Mouse (Mus musculus) midbrain, embryonic 12.5 days (tissue): ENCODE results near the gene Ifna13. TPM values are rescaled to one million over a fixed set of nuclear protein-coding genes. Genes with fewer than 3 reads are reported as not detected.

Source experiments
- ATAC-seq: fragments of 200-750 bp; cut with Nextera tagmentation; 2 replicates; pipeline ENCODE4 v1.8.0; 2017; ENCODE audit warnings: low read depth, moderate TSS enrichment, moderate library complexity; ENCODE audit not compliant: low FRiP score
- H3K27ac ChIP-seq: fragments of 300-500 bp; sonication (generic); replicated peaks from 2 replicates; pipeline ENCODE4 v1.5.1; 2016; ENCODE audit warnings: mild to moderate bottlenecking
- H3K27me3 ChIP-seq: fragments of 300-500 bp; sonication (generic); 2 replicates; pipeline ENCODE4 v1.6.1; 2016; ENCODE audit warnings: mild to moderate bottlenecking
- H3K36me3 ChIP-seq: fragments of 300-500 bp; sonication (generic); 2 replicates; pipeline ENCODE4 v1.6.1; 2016
- H3K4me1 ChIP-seq: fragments of 300-500 bp; sonication (generic); 2 replicates; pipeline ENCODE4 v1.6.1; 2016
- H3K4me2 ChIP-seq: fragments of 300-500 bp; sonication (generic); replicated peaks from 2 replicates; pipeline ENCODE4 v1.6.1; 2016; ENCODE audit warnings: mild to moderate bottlenecking, moderate library complexity
- H3K4me3 ChIP-seq: fragments of 300-500 bp; sonication (generic); 2 replicates; pipeline ENCODE4 v1.5.1; 2016; ENCODE audit warnings: mild to moderate bottlenecking
- H3K9ac ChIP-seq: fragments of 300-500 bp; sonication (generic); replicated peaks from 2 replicates; pipeline ENCODE4 v1.6.1; 2016; ENCODE audit warnings: mild to moderate bottlenecking, moderate library complexity
- H3K9me3 ChIP-seq: fragments of 300-500 bp; sonication (generic); 2 replicates; pipeline ENCODE4 v1.6.1; 2016; ENCODE audit warnings: mild to moderate bottlenecking
- WGBS: fragments of 180-500 bp; shearing (Covaris S2); methylation state at CpG from one replicate; pipeline ENCODE4 v1.1.7; 2016; 5-methylcytosine and 5-hydroxymethylcytosine counted together
- polyA plus RNA-seq: library from polyadenylated mRNA; unstranded; fragments of >200 nt; fragmentation: Nextera tagmentation; extraction: Ambion mirVana; gene quantifications from 2 replicates; pipeline ENCODE4 v1.2.1, GENCODE M21; 2016

The Ifna13 gene
- polyA plus RNA-seq: not detected in 2 replicates

DNA sequence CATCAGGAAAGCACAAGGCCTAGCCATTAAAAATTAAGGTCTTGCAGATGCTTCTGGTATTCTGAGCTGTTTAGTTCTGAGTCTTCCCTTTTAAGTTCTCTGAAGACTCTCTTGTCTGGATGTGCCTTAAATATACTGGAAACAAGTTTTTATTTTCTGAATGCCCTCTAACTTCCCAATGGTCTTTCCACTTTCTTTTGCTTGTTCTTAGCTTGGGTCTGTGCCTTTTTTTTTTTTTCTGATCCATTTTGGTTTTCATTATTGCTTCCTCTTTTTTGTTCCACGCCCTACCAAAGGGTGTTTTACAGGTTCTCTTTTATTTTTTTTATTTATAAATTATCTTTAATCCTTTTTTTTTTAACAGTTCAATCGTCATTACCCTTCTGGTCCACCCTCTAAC is at the start of gene Ifna13:
Ifna13 (minus strand) TSS at position 101 of the 400 bp plus-strand sequence.
- no peak for ATAC-seq
- Histone ChIP-seq H3K27me3 (no peaks in the 10 kb centered on the region), H3K9me3 (no peaks in the 10 kb centered on the region), H3K9ac (no peak within 1 kb of the TSS), H3K36me3 (no peaks in the 10 kb centered on the region), H3K4me3 (no peak within 1 kb of the TSS), H3K4me1 (no peaks in the 10 kb centered on the region), H3K27ac (no peak within 1 kb of the TSS), H3K4me2 (no peak within 1 kb of the TSS)
- WGBS: 65% methylated on average over 2 of the region's 2 CpGs

DNA sequence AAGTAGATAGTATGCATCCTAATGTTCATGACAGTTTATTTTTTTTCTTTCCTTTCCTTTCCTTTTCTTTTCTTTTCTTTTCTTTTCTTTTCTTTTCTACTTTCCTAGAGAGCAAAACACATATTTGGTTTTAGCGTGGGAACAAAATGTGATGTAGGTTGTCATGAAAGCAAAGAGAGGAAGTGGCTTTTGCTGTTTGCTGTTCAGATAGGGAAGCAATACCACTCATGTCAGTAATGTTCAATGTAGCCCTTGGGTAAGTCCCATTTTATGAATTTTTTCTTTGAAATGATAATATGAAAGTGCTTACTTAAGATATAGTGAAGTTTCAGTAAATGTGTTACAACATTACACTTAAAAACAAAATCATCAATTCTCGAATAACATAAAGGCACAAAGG is 49.1 kb upstream of the Ifna13 start:
- no peak overlapping the region for H3K9ac ChIP-seq
- no peaks in the 10 kb centered on the region for H3K36me3 ChIP-seq
- H3K4me3 ChIP-seq: no peak overlapping the region
- H3K27me3 ChIP-seq: no peaks in the 10 kb centered on the region
- no peaks in the 10 kb centered on the region for H3K9me3 ChIP-seq
- no peak overlapping the region for H3K4me2 ChIP-seq
- H3K4me1 ChIP-seq: no peaks in the 10 kb centered on the region
- ATAC-seq: no peak
- WGBS: 97% methylated on average over 2 of the region's 2 CpGs
- H3K27ac ChIP-seq: no peak overlapping the region

DNA sequence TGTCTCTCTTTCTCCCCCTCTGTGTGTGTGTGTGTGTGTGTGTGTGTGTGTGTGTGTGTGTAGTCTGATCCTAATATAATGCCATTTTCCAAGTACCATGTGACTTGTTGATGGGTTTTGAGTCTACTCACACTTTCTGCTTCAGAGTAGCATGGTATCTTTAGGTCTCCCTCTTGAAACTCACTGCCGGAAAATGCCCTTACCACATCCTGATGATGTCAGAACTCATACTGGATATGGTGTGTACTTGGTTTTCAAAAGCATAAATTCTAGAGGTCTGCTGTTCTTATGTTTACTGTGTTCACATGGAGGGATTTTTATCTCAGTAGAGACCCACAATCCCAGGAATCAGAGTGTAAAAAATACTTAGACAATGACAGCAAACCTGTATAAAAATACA is 48.3 kb upstream of the Ifna13 start:
- 79% methylated on average over 1 of the region's 1 CpGs for WGBS
- Histone ChIP-seq H3K27ac (no peak overlapping the region), H3K4me1 (no peaks in the 10 kb centered on the region), H3K9ac (no peak overlapping the region), H3K4me2 (no peak overlapping the region), H3K4me3 (no peak overlapping the region), H3K27me3 (no peaks in the 10 kb centered on the region), H3K36me3 (no peaks in the 10 kb centered on the region), H3K9me3 (no peaks in the 10 kb centered on the region)
- ATAC-seq: no peak

DNA sequence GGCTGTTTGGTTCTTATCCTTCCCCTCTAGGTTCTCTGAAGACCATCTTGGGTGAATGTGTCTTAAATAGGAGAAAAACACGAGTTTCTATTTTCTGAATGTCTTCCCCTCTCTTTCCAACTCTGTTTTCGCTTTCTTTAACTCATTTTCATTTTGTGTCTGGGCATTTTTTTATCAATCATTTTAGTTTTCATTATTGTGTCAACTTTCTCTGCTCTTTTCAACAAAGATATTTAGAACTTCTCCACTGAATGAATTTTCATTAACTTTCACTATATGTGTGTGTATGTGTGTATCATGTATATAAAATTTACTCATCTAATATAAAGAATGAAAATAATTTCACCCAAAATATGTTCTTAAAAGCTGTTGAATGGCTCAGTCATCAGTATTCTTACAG is 47.0 kb upstream of the Ifna13 start, which contains the start of gene Ifnab:
Ifnab (minus strand) TSS at position 101 of the 400 bp plus-strand sequence.
- Histone ChIP-seq H3K27ac (no peak within 1 kb of the TSS), H3K9ac (no peak within 1 kb of the TSS), H3K4me2 (no peak within 1 kb of the TSS), H3K27me3 (no peaks in the 10 kb centered on the region), H3K4me3 (no peak within 1 kb of the TSS), H3K9me3 (no peaks in the 10 kb centered on the region), H3K36me3 (no peaks in the 10 kb centered on the region), H3K4me1 (no peaks in the 10 kb centered on the region)
- WGBS: 72% methylated on average over 2 of the region's 2 CpGs
- no peak for ATAC-seq

GRCm38 (mm10) chr4:88683812-88684211 is 39.6 kb upstream of the Ifna13 start, which contains the start of gene Ifna2:
Gene Ifna2, minus strand, starts transcription at chr4:88683912.
- no peaks in the 10 kb centered on the region for H3K36me3 ChIP-seq
- H3K27ac ChIP-seq: no peak within 1 kb of the TSS
- no peaks in the 10 kb centered on the region for H3K4me1 ChIP-seq
- H3K4me3 ChIP-seq: no peak within 1 kb of the TSS
- no peak within 1 kb of the TSS for H3K9ac ChIP-seq
- WGBS: 92% methylated on average over 1 of the region's 1 CpGs
- no peaks in the 10 kb centered on the region for H3K27me3 ChIP-seq
- ATAC-seq: no peak
- H3K4me2 ChIP-seq: no peak within 1 kb of the TSS
- no peaks in the 10 kb centered on the region for H3K9me3 ChIP-seq

DNA sequence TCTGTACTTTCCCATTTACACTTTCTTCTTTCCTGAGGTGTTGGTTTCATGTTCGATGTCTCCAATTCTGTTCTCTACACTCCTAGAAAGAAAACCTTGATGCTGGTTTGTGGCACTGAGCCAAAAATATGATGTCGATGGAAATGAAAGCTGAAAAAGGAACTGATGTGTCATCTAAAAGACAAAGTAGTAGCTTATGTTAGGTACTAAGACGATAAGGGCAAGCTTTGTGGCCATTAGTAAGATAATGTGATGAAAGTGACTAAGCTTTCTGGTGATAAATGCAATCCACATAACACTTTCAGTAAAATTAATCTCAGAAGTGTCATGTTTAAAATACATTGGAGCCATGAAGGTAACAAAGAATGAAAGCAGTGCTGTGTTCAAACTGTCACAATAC is 37.1 kb upstream of the Ifna13 start:
- ATAC-seq: no peak
- no peaks in the 10 kb centered on the region for H3K36me3 ChIP-seq
- no peaks in the 10 kb centered on the region for H3K4me1 ChIP-seq
- no peak overlapping the region for H3K9ac ChIP-seq
- no peak overlapping the region for H3K27ac ChIP-seq
- no peak overlapping the region for H3K4me3 ChIP-seq
- no peaks in the 10 kb centered on the region for H3K27me3 ChIP-seq
- 85% methylated on average over 3 of the region's 3 CpGs for WGBS
- no peak overlapping the region for H3K4me2 ChIP-seq
- H3K9me3 ChIP-seq: no peaks in the 10 kb centered on the region

GRCm38 (mm10) chr4:88680362-88680761 is 36.1 kb upstream of the Ifna13 start:
- no peak overlapping the region for H3K27ac ChIP-seq
- ATAC-seq: no peak
- no peaks in the 10 kb centered on the region for H3K27me3 ChIP-seq
- H3K4me3 ChIP-seq: no peak overlapping the region
- 53% methylated on average over 8 of the region's 8 CpGs for WGBS
- H3K9ac ChIP-seq: no peak overlapping the region
- H3K36me3 ChIP-seq: no peaks in the 10 kb centered on the region
- H3K9me3 ChIP-seq: no peaks in the 10 kb centered on the region
- H3K4me2 ChIP-seq: no peak overlapping the region
- no peaks in the 10 kb centered on the region for H3K4me1 ChIP-seq

GRCm38 (mm10) chr4:88676824-88677223 is 32.6 kb upstream of the Ifna13 start, which contains the start of gene Ifna16:
Gene Ifna16, minus strand, starts transcription at chr4:88676924.
- ATAC-seq: no peak
- Histone ChIP-seq H3K4me3 (no peak within 1 kb of the TSS), H3K9me3 (no peaks in the 10 kb centered on the region), H3K36me3 (no peaks in the 10 kb centered on the region), H3K27ac (no peak within 1 kb of the TSS), H3K9ac (no peak within 1 kb of the TSS), H3K4me1 (no peaks in the 10 kb centered on the region), H3K4me2 (no peak within 1 kb of the TSS), H3K27me3 (no peaks in the 10 kb centered on the region)
- WGBS: 77% methylated on average over 1 of the region's 1 CpGs

GRCm38 (mm10) chr4:88655461-88655860 is 11.2 kb upstream of the Ifna13 start:
- no peak overlapping the region for H3K4me3 ChIP-seq
- no peaks in the 10 kb centered on the region for H3K9me3 ChIP-seq
- 50% methylated on average over 1 of the region's 1 CpGs for WGBS
- no peak overlapping the region for H3K9ac ChIP-seq
- no peak for ATAC-seq
- no peaks in the 10 kb centered on the region for H3K27me3 ChIP-seq
- no peaks in the 10 kb centered on the region for H3K36me3 ChIP-seq
- H3K4me1 ChIP-seq: no peaks in the 10 kb centered on the region
- H3K4me2 ChIP-seq: no peak overlapping the region
- no peak overlapping the region for H3K27ac ChIP-seq

GRCm38 (mm10) chr4:88653644-88654043 is 9.4 kb upstream of the Ifna13 start:
- ATAC-seq: no peak
- Histone ChIP-seq H3K4me1 (no peaks in the 10 kb centered on the region), H3K9me3 (no peaks in the 10 kb centered on the region), H3K36me3 (no peaks in the 10 kb centered on the region), H3K9ac (no peak overlapping the region), H3K27ac (no peak overlapping the region), H3K4me2 (no peak overlapping the region), H3K4me3 (no peak overlapping the region), H3K27me3 (no peaks in the 10 kb centered on the region)
- 74% methylated on average over 3 of the region's 3 CpGs for WGBS

GRCm38 (mm10) chr4:88642526-88642925 is 1.7 kb downstream of the Ifna13 start:
- Histone ChIP-seq H3K27ac (no peak overlapping the region), H3K36me3 (no peaks in the 10 kb centered on the region), H3K9me3 (no peaks in the 10 kb centered on the region), H3K27me3 (no peaks in the 10 kb centered on the region), H3K4me1 (no peaks in the 10 kb centered on the region), H3K9ac (no peak overlapping the region), H3K4me3 (no peak overlapping the region), H3K4me2 (no peak overlapping the region)
- ATAC-seq: no peak
- WGBS: 34% methylated on average over 2 of the region's 2 CpGs

DNA sequence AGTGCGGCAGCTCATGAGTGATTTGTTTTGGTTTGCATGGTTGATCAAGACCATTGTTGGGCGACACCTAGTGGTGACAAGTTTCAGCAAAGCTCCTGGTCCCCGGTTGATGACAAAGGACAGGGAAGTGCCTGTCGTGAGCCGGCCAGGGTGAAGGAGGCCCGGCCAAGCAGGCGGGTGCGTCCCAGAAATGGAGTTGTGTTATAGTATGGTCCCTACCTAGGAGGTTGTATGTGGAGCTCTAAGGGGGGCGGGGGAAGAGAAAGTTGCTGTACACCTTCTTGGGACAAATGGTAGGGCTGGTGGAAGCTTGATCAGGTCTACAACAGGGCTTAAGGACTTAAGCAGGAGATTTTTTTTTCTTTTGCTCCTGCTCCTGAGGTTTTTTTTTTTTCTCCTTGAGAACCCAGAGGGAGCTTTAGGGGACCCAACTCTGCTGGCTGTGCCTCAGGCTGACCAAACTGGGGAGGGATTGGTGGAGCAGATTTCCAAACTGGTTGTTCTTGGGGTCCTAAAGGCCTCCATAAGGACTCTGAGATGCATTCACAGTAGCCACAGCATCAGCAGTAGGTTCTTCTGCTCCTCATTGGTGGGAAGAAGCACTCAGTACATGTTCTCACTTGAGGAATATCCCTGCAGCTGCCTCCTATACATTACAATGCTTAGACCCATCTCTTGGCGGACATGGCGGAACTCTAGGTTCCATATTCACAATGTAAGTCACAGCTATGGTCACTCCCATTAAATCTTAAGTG is 3.0 kb downstream of the Ifna13 start:
- H3K4me2 ChIP-seq: peak overlapping the region; percentile 38
- H3K4me1 ChIP-seq: no peaks in the 10 kb centered on the region
- ATAC-seq: peak; percentile 95
- no peaks in the 10 kb centered on the region for H3K9me3 ChIP-seq
- H3K27me3 ChIP-seq: no peaks in the 10 kb centered on the region
- peak overlapping the region; percentile 25 for H3K4me3 ChIP-seq
- H3K9ac ChIP-seq: no peak overlapping the region
- WGBS: 16% methylated on average over 11 of the region's 11 CpGs
- no peaks in the 10 kb centered on the region for H3K36me3 ChIP-seq
- no peak overlapping the region for H3K27ac ChIP-seq

GRCm38 (mm10) chr4:88640704-88641076 is 3.6 kb downstream of the Ifna13 start:
- WGBS: 73% methylated on average over 8 of the region's 8 CpGs
- Histone ChIP-seq H3K4me3 (peak overlapping the region; percentile 25), H3K4me1 (no peaks in the 10 kb centered on the region), H3K9ac (no peak overlapping the region), H3K27me3 (no peaks in the 10 kb centered on the region), H3K9me3 (no peaks in the 10 kb centered on the region), H3K27ac (no peak overlapping the region), H3K36me3 (no peaks in the 10 kb centered on the region), H3K4me2 (peak overlapping the region; percentile 38)
- no peak for ATAC-seq
